Mouse (Mus musculus): ENCODE results near the gene Slain2. TPM values are rescaled to one million over a fixed set of nuclear protein-coding genes. Genes with fewer than 3 reads are reported as not detected.
A peak's percentile ranks its signal among the peaks of the same experiment; 100 is the strongest.

The Slain2 gene
- total and polyA plus RNA-seq, 3 experiments, result 11.0 to 34.6 (median 27.5) TPM

DNA sequence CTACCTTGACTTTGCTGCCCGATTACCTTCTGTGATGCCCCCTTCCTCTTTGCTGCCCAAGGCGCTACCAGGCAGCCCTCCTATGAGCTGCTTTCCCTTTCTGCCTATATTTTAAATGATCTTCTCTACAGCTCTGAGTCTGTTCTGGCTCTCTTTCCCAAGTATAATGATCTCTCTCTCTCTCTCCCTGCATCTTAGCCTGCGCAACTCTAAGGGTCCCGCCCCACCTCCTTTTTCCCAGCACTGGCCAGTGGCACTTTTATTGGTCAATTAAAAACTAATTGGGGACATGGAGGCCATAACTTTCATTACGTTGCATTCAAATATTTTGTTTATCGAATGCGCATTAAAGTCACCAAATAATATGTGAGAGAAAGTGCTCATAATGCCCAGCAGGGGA lies 25.8 kb upstream of the Slain2 start:
- TF ChIP-seq ELF1 (IDR thresholded peaks at IDR 0.05; ENCODE audit: low read depth, low read length), result no peak
- TF ChIP-seq ZC3H11A (IDR thresholded peaks at IDR 0.05; ENCODE audit: low read depth, low read length), result no peak
- TF ChIP-seq ZNF384 (IDR thresholded peaks at IDR 0.05; ENCODE audit: low read depth, low read length), result no peak
- TF ChIP-seq BHLHE40 (IDR thresholded peaks at IDR 0.05; ENCODE audit: low read depth, low read length), result no peak
- TF ChIP-seq SIN3A (IDR thresholded peaks at IDR 0.05; ENCODE audit: low read length), result no peak
- no peak for TF ChIP-seq TBP (conservative IDR thresholded peaks at IDR 0.05; ENCODE audit: low read depth, low read length)
- TF ChIP-seq JUN (IDR thresholded peaks at IDR 0.05; ENCODE audit: insufficient read depth, low read depth, low read length), result no peak
- TF ChIP-seq MYC (IDR thresholded peaks at IDR 0.05; ENCODE audit: low read depth, low read length), result no peak
- no peak for TF ChIP-seq MAZ (IDR thresholded peaks at IDR 0.05; ENCODE audit: low read depth, low read length)
- TF ChIP-seq USF2 (conservative IDR thresholded peaks at IDR 0.05; ENCODE audit: low read depth, low read length), result no peak
- TF ChIP-seq GABPA (IDR thresholded peaks at IDR 0.05; ENCODE audit: insufficient replicate concordance, low read depth, low read length), result no peak
- no peak for TF ChIP-seq NRF1 (IDR thresholded peaks at IDR 0.05; ENCODE audit: low read depth, low read length)
- TF ChIP-seq HCFC1 (IDR thresholded peaks at IDR 0.05; ENCODE audit: low read depth, low read length), result no peak
- no peak for TF ChIP-seq KAT2A (IDR thresholded peaks at IDR 0.05; ENCODE audit: insufficient replicate concordance, low read length)
- no peak for TF ChIP-seq JUND (conservative IDR thresholded peaks at IDR 0.05; ENCODE audit: low read depth, low read length)
- no peak for TF ChIP-seq TCF12 (IDR thresholded peaks at IDR 0.05; ENCODE audit: low read depth, low read length)
- TF ChIP-seq CHD2 (IDR thresholded peaks at IDR 0.05; ENCODE audit: low read length), result no peak
- no peaks in the 10 kb centered on the region for H3K27me3 ChIP-seq (replicated peaks)
- dilution Hi-C loops (cut with MboI; ENCODE audit: extremely low pct_ligation_motif_present, extremely low pct_unique_long_range_greater_than_20kb, low sequenced_read_pairs) (no loop called here), in situ Hi-C loops (cut with MboI; ENCODE audit: low pct_ligation_motif_present, low pct_unique_long_range_greater_than_20kb, low sequenced_read_pairs) (no loop called here)
- H3K9me3 ChIP-seq (replicated peaks; ENCODE audit: low read length), result no peaks in the 10 kb centered on the region
- H3K4me3 ChIP-seq (replicated peaks in 1 of 3; ENCODE audit: low read depth in 2 of 3, low read length in 2 of 3, poor library complexity in 1 of 3), result no peak overlapping the region
- no peaks in the 10 kb centered on the region for H3K79me2 ChIP-seq (replicated peaks; ENCODE audit: control insufficient read depth, extremely low read depth, insufficient read depth, poor library complexity, severe bottlenecking)
- H3K4me1 ChIP-seq (ENCODE audit: control insufficient read depth in 1 of 2, insufficient read depth in 2 of 2), result peaks cover 0 to 2% of the 10 kb centered on the region in 2 experiments; a peak in 1 of 4 replicates
- DNase-seq (ENCODE audit: extremely low read depth), result no peak
- H3K36me3 ChIP-seq (replicated peaks in 1 of 2; ENCODE audit: control insufficient read depth in 1 of 2, insufficient read depth in 1 of 2, low read length in 1 of 2), result no peaks in the 10 kb centered on the region
- no peak overlapping the region for H3K27ac ChIP-seq (ENCODE audit: insufficient read depth, low read depth)
- H3K4me2 ChIP-seq (ENCODE audit: insufficient read depth, low read depth, poor library complexity, severe bottlenecking), result no peak overlapping the region
- H3K9ac ChIP-seq (ENCODE audit: insufficient read depth, low read depth), result no peak overlapping the region

DNA sequence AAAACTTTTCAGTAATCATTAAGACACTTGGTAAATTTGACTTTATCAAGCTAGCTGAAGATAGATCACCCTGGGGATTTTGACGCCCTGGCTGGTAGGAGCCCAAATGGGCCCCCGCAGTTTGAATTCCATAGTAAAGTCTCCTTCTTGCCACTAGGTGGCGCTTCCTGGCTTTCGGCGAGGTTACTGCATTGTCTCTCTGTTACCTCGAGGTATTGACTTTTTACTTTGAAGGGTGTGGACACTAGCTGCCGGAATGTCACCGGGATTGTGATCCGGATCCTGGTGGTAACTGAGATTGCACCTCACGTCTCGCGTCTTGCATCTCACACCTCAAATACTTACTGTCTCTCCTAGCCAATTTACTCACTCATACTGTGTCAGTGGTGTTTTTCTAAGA lies 22.6 kb upstream of the Slain2 start:
- H3K79me2 ChIP-seq (replicated peaks; ENCODE audit: control insufficient read depth, extremely low read depth, insufficient read depth, poor library complexity, severe bottlenecking), result no peaks in the 10 kb centered on the region
- TF ChIP-seq MAX (IDR thresholded peaks at IDR 0.05; ENCODE audit: low read length) (0 out of 2 replicates have a peak, but pooled peaks have one; percentile 38), MYC (IDR thresholded peaks at IDR 0.05; ENCODE audit: low read depth, low read length) (0 out of 2 replicates have a peak, but pooled peaks have one; percentile 42), RAD21 (IDR thresholded peaks at IDR 0.05; ENCODE audit: low read depth, low read length) (peak; percentile 61), HCFC1 (IDR thresholded peaks at IDR 0.05; ENCODE audit: low read depth, low read length) (no peak), CTCF (conservative IDR thresholded peaks at IDR 0.05 in 1 of 2, IDR thresholded peaks at IDR 0.05 in 1 of 2; ENCODE audit: low read depth in 2 of 2, low read length in 2 of 2) (peak; percentile 75 to 83), USF2 (conservative IDR thresholded peaks at IDR 0.05; ENCODE audit: low read depth, low read length) (no peak), ELF1 (IDR thresholded peaks at IDR 0.05; ENCODE audit: low read depth, low read length) (no peak), CHD2 (IDR thresholded peaks at IDR 0.05; ENCODE audit: low read length) (no peak), SMC3 (IDR thresholded peaks at IDR 0.05; ENCODE audit: low read depth, low read length) (peak; percentile 75), RCOR1 (conservative IDR thresholded peaks at IDR 0.05; ENCODE audit: low read depth, low read length) (no peak), MAZ (IDR thresholded peaks at IDR 0.05; ENCODE audit: low read depth, low read length) (peak; percentile 46; the same call in 1 of the 2 replicates), GABPA (IDR thresholded peaks at IDR 0.05; ENCODE audit: insufficient replicate concordance, low read depth, low read length) (no peak)
- peaks cover 0 to 2% of the 10 kb centered on the region in 2 experiments; a peak in 1 of 4 replicates for H3K4me1 ChIP-seq (ENCODE audit: control insufficient read depth in 1 of 2, insufficient read depth in 2 of 2)
- H3K9ac ChIP-seq (ENCODE audit: insufficient read depth, low read depth), result no peak overlapping the region
- peak overlapping the region; percentile 19; the same call in 1 of the 2 replicates for H3K4me2 ChIP-seq (ENCODE audit: insufficient read depth, low read depth, poor library complexity, severe bottlenecking)
- no peaks in the 10 kb centered on the region for H3K27me3 ChIP-seq (replicated peaks)
- dilution Hi-C loops (cut with MboI; ENCODE audit: extremely low pct_ligation_motif_present, extremely low pct_unique_long_range_greater_than_20kb, low sequenced_read_pairs), result no loop called here
- no peaks in the 10 kb centered on the region for H3K36me3 ChIP-seq (replicated peaks in 1 of 2; ENCODE audit: control insufficient read depth in 1 of 2, insufficient read depth in 1 of 2, low read length in 1 of 2)
- H3K9me3 ChIP-seq (replicated peaks; ENCODE audit: low read length), result no peaks in the 10 kb centered on the region
- DNase-seq (ENCODE audit: extremely low read depth), result peak; percentile 68
- in situ Hi-C loops (cut with MboI; ENCODE audit: low pct_ligation_motif_present, low pct_unique_long_range_greater_than_20kb, low sequenced_read_pairs), result no loop called here
- no peak overlapping the region for H3K4me3 ChIP-seq (replicated peaks in 1 of 3; ENCODE audit: low read depth in 2 of 3, low read length in 2 of 3, poor library complexity in 1 of 3)
- no peak overlapping the region for H3K27ac ChIP-seq (ENCODE audit: insufficient read depth, low read depth)
